Mouse (Mus musculus) left cerebral cortex, postnatal 10 days (tissue): ENCODE data around the gene Emc1. TPM values are rescaled to one million over a fixed set of nuclear protein-coding genes. Genes with fewer than 3 reads are reported as not detected.

ENCODE experiments used
- DNase-seq, 2 experiments: peaks; one replicate each; pipeline ENCODE4 v3.0.0; 2021 to 2022; ENCODE audit warnings: low spot score in 2 of 2, mixed read lengths in 1 of 2; ENCODE audit errors: extremely low spot score in 1 of 2
- intact Hi-C: fragments of 180-260 bp; cut with DNase I; formaldehyde crosslinking; loops from one replicate; pipeline ENCODE4 v1.15.1; 2025
- total RNA-seq, 2 experiments: library from RNA; stranded (reverse); gene quantifications; 2 replicates each; pipeline ENCODE4 v1.2.3; 2021

The Emc1 gene
- total RNA-seq, result 10 to 100 TPM; 82.3 to 86.0 TPM

- intact Hi-C loops, result no loop called here
Measured at GRCm38 (mm10) chr4:139351931-139352711, at the start of gene Emc1, which contains the start of the genes Mrto4 and Ubr4. TSS of gene Emc1 (plus strand) at chr4:139352587. TSS of gene Mrto4 (minus strand) at chr4:139352576. TSS of gene Ubr4 (plus strand) at chr4:139352609.

GRCm38 (mm10) chr4:139305521-139305920 lies 46.9 kb upstream of the Emc1 start:
- no peak for DNase-seq
- intact Hi-C loops, result no loop called here

More at GRCm38 (mm10) chr4:139351931-139352711, at the start of gene Emc1, which contains the start of the genes Mrto4 and Ubr4:
- DNase-seq, result peak; percentile 78 to 91

- intact Hi-C loops, result no loop called here
- peak in 1 of 2 experiments; percentile 37 for DNase-seq
Measured at GRCm38 (mm10) chr4:139307916-139308315, 44.5 kb upstream of the Emc1 start.

GRCm38 (mm10) chr4:139309651-139310050 lies 42.7 kb upstream of the Emc1 start:
- intact Hi-C loops, result no loop called here

GRCm38 (mm10) chr4:139310171-139310898 lies 42.1 kb upstream of the Emc1 start, which contains the start of the genes Pqlc2 and Akr7a5:
TSS of gene Pqlc2 (minus strand) at chr4:139310708.
TSS of gene Akr7a5 (plus strand) at chr4:139310744.
- peak; percentile 95 to 97 for DNase-seq
- intact Hi-C loops, result no loop called here

More at GRCm38 (mm10) chr4:139309651-139310050, 42.7 kb upstream of the Emc1 start:
- DNase-seq, result no peak

GRCm38 (mm10) chr4:139310899-139311701 lies 41.3 kb upstream of the Emc1 start:
- DNase-seq, result no peak
- intact Hi-C loops, result no loop called here

GRCm38 (mm10) chr4:139311707-139312106 lies 40.7 kb upstream of the Emc1 start:
- intact Hi-C loops, result no loop called here
- no peak for DNase-seq

GRCm38 (mm10) chr4:139312632-139313031 lies 39.8 kb upstream of the Emc1 start:
- intact Hi-C loops, result no loop called here
- peak in 1 of 2 experiments; percentile 40 for DNase-seq

- intact Hi-C loops, result no loop called here
- no peak for DNase-seq
Measured at GRCm38 (mm10) chr4:139318449-139318848, 33.9 kb upstream of the Emc1 start.

- no peak for DNase-seq
- intact Hi-C loops, result no loop called here
Measured at GRCm38 (mm10) chr4:139319740-139320139, 32.6 kb upstream of the Emc1 start.

GRCm38 (mm10) chr4:139330605-139331004 lies 21.8 kb upstream of the Emc1 start:
- intact Hi-C loops, result no loop called here
- DNase-seq, result peak in 1 of 2 experiments; percentile 83

- intact Hi-C loops, result loop anchor here (5.0 kb wide), 1 partner anchor 247 kb away; no protein-coding TSS in a partner anchor
- no peak for DNase-seq
Measured at GRCm38 (mm10) chr4:139334631-139335295, 17.6 kb upstream of the Emc1 start.

GRCm38 (mm10) chr4:139335507-139335906 lies 16.9 kb upstream of the Emc1 start:
- DNase-seq, result no peak
- intact Hi-C loops, result loop anchor here (5.0 kb wide), 1 partner anchor 248 kb away; no protein-coding TSS in a partner anchor

- peak in 1 of 2 experiments; percentile 85 for DNase-seq
- intact Hi-C loops, result loop anchor here (5.0 kb wide), 1 partner anchor 250 kb away; no protein-coding TSS in a partner anchor
Measured at GRCm38 (mm10) chr4:139336822-139337483, 15.4 kb upstream of the Emc1 start.

GRCm38 (mm10) chr4:139338145-139338544 lies 14.2 kb upstream of the Emc1 start:
- intact Hi-C loops, result loop anchor here (5.0 kb wide), 1 partner anchor 251 kb away; no protein-coding TSS in a partner anchor

GRCm38 (mm10) chr4:139340835-139341234 lies 11.6 kb upstream of the Emc1 start:
- intact Hi-C loops, result no loop called here
- no peak for DNase-seq

More at GRCm38 (mm10) chr4:139338145-139338544, 14.2 kb upstream of the Emc1 start:
- DNase-seq, result no peak

GRCm38 (mm10) chr4:139341556-139342233 lies 10.7 kb upstream of the Emc1 start:
- no peak for DNase-seq
- intact Hi-C loops, result no loop called here
